ENCODE assay signal across 19 mouse cellular contexts in the genomic region with DNA sequence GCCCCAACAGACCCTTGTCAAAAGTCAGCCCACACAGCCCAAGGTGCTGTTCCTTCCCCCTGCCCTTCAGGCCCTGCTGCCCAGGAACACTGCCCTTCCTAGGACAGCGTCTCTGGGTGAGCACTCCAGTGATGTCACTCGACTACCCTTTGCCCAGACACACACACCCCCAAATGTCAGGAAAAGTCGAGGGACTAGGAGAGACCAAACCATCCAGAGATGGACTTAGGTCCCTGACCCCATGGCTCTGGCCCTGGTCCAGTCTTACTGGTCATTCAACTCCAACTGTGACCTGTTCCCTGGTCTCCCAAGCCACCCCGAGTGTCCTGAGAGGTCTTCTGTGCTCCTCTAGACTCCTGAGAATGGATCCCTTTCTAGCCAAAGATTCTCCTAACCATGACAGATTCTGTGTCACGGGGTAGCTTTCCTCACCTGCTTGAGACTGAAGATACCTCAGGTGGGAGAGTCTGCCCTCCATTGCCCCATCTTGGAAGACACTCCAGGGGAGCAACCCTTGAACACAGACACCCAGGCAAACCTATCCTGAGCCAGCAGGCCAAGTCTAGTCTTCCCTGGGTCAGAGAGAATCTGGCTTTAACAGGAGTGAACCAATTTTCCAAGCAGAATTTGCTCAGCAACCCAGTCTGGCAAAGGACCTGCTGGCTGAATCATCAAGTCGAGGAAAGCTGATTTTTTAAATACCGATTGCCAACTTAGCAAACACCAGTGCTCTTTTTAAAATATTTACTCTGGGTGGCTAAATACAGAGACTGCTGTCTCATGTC. TPM values are rescaled to one million over a fixed set of nuclear protein-coding genes. Genes with fewer than 3 reads are reported as not detected.
DNase-seq lines count a peak whose midpoint lies in the region; ATAC-seq and TF ChIP-seq lines count a peak whose summit lies in the region.
"Had no signal": no experiment of that assay in that cellular context is flagged by ENCODE, and none has a peak within 500 bp of the region (broad histone marks: within the 10 kb centered on the region; RNA-seq: fewer than 3 reads in every experiment).

No protein-coding gene starts in this region.

- in situ Hi-C loops in ES-E14 (cut with MboI; ENCODE audit: low sequenced_read_pairs in 2 of 2, unreplicated experiment in 2 of 2) = no loop called here

- peak; percentile 95 for DNase-seq in kidney, adult 2 months
- peak; percentile 33 for DNase-seq in 3T3-L1 (ENCODE audit: low read depth, low spot score)
- DNase-seq in ES-E14 (ENCODE audit: low read depth, low spot score) = no peak
- DNase-seq in kidney, postnatal 25 days = peak; percentile 86 to 94
- DNase-seq in left cerebral cortex, adult 18-20 months (ENCODE audit: low spot score in 2 of 2) = no peak
- no peak for DNase-seq in spleen, adult 12 weeks (ENCODE audit: low spot score)
- DNase-seq: heart, postnatal 10 days; spleen, adult 18-20 months; thymus, adult 2 months had no signal

- H3K36me3 ChIP-seq in kidney, adult 2 months (ENCODE audit: control insufficient read depth, insufficient read depth, low read length) = no peaks in the 10 kb centered on the region
- H3K36me3 ChIP-seq in kidney, embryonic 15.5 days = no peaks in the 10 kb centered on the region
- H3K36me3 ChIP-seq in ES-E14 (ENCODE audit: control insufficient read depth, insufficient read depth, low read length, poor library complexity, severe bottlenecking) = no peaks in the 10 kb centered on the region; the same call in 1 of the 2 replicates
- H3K36me3 ChIP-seq: lung, embryonic 15.5 days; midbrain, embryonic 15.5 days had no signal

- peaks cover 29% of the 10 kb centered on the region; the same call in 1 of the 2 replicates for H3K4me1 ChIP-seq in kidney, adult 2 months (ENCODE audit: control insufficient read depth, insufficient read depth, low read length)
- H3K4me1 ChIP-seq in kidney, embryonic 15.5 days = peaks cover 5% of the 10 kb centered on the region; the same call in 1 of the 2 replicates
- H3K4me1 ChIP-seq in ES-E14 (ENCODE audit: control insufficient read depth in 2 of 2, insufficient read depth in 2 of 2, low read length in 2 of 2, poor library complexity in 1 of 2) = peaks cover 25 to 51% of the 10 kb centered on the region in 2 experiments
- H3K4me1 ChIP-seq: midbrain, embryonic 15.5 days had no signal

- H3K9me3 ChIP-seq in kidney, embryonic 15.5 days (replicated peaks) = no peaks in the 10 kb centered on the region
- H3K9me3 ChIP-seq in ES-E14 (ENCODE audit: control insufficient read depth, insufficient read depth, low read depth, low read length) = no peaks in the 10 kb centered on the region
- H3K9me3 ChIP-seq: lung, embryonic 15.5 days; midbrain, embryonic 15.5 days had no signal

- 46% methylated on average over 7 of the region's 7 CpGs for WGBS in kidney, adult 2 months
- 82% methylated on average over 7 of the region's 7 CpGs for WGBS in kidney, embryonic 15.5 days

- no peak for ATAC-seq in kidney, embryonic 15.5 days (replicated peaks; ENCODE audit: low FRiP score)
- ATAC-seq: activated CD4-positive, CD25-positive, alpha-beta regulatory T cell, adult 4 months; midbrain, embryonic 15.5 days had no signal

- no peak overlapping the region for H3K9ac ChIP-seq in kidney, embryonic 15.5 days
- peak overlapping the region; percentile 72; the same call in 1 of the 2 replicates for H3K9ac ChIP-seq in ES-E14 (ENCODE audit: insufficient read depth, low read depth, low read length, poor library complexity, severe bottlenecking)
- H3K9ac ChIP-seq: lung, embryonic 15.5 days; midbrain, embryonic 15.5 days had no signal

- H3K27me3 ChIP-seq in kidney, adult 2 months (replicated peaks; ENCODE audit: control insufficient read depth, insufficient read depth, low read length) = no peaks in the 10 kb centered on the region
- no peaks in the 10 kb centered on the region for H3K27me3 ChIP-seq in kidney, embryonic 15.5 days
- H3K27me3 ChIP-seq: lung, embryonic 15.5 days; midbrain, embryonic 15.5 days had no signal

- H3K27ac ChIP-seq in kidney, adult 2 months (ENCODE audit: insufficient read depth, low read depth, low read length) = peak overlapping the region; percentile 91
- H3K27ac ChIP-seq in kidney, embryonic 15.5 days = no peak overlapping the region
- peak overlapping the region; percentile 96 for H3K27ac ChIP-seq in ES-E14 (ENCODE audit: insufficient read depth, low read depth, low read length, poor library complexity, severe bottlenecking)
- H3K27ac ChIP-seq: lung, embryonic 15.5 days; midbrain, embryonic 15.5 days had no signal

- no peak for TF ChIP-seq CTCF in kidney, adult 2 months (conservative IDR thresholded peaks at IDR 0.05; ENCODE audit: insufficient read depth, insufficient read length, low read depth, low read length)

- no peak for TF ChIP-seq POLR2A in kidney, adult 2 months (IDR thresholded peaks at IDR 0.05; ENCODE audit: low read depth, low read length)

- H3K4me3 ChIP-seq in kidney, adult 2 months (ENCODE audit: insufficient read depth, low read depth, low read length) = no peak overlapping the region
- H3K4me3 ChIP-seq in kidney, embryonic 15.5 days (replicated peaks) = no peak overlapping the region
- H3K4me3 ChIP-seq in ES-E14 (ENCODE audit: insufficient read depth in 1 of 2, low read depth in 1 of 2, low read length in 2 of 2, poor library complexity in 1 of 2, severe bottlenecking in 1 of 2) = no peak overlapping the region
- H3K4me3 ChIP-seq: lung, embryonic 15.5 days; midbrain, embryonic 15.5 days had no signal

- no peak overlapping the region for H3K4me2 ChIP-seq in kidney, embryonic 15.5 days
- H3K4me2 ChIP-seq: lung, embryonic 15.5 days; midbrain, embryonic 15.5 days had no signal

TF ChIP-seq in ES-E14, 5 proteins besides CTCF, POLR2A, EP300 and RAD21:
- TF ChIP-seq MAFK (IDR thresholded peaks at IDR 0.05; ENCODE audit: insufficient read depth, low read depth, low read length) (no peak), HCFC1 (IDR thresholded peaks at IDR 0.05; ENCODE audit: borderline replicate concordance, insufficient read depth, low read length) (no peak), ZNF384 (IDR thresholded peaks at IDR 0.05; ENCODE audit: low read depth, low read length) (no peak), ZC3H11A (IDR thresholded peaks at IDR 0.05; ENCODE audit: borderline replicate concordance, low read depth, low read length) (no peak)

RNA-seq across cellular contexts. Expression of a gene that starts 2.6 kb away (rescaled TPM):
- polyA plus RNA-seq in kidney, adult 2 months (2012; rRNA removed) = 16.3 and 28.4 TPM in 2 replicates
- polyA plus RNA-seq in kidney, embryonic 15.5 days (2015; fragmentation: Nextera tagmentation; extraction: Ambion mirVana) = 1.1 TPM in 1 of 2 replicates, not detected in the other
- total RNA-seq in ES-E14 (2012; rRNA removed) = 97.8 and 145 TPM in 2 replicates
- not detected for total RNA-seq in left cerebral cortex, adult 18-20 months (2021)
- total RNA-seq: CH12.LX; common myeloid progenitor, adult 5-6 weeks; gastrocnemius, adult 8-10 months; heart, postnatal 10 days; left cerebral cortex, postnatal 14 days; neutrophil, adult 5-6 weeks had no signal
- polyA plus RNA-seq: activated CD4-positive, CD25-positive, alpha-beta regulatory T cell, adult 4 months; intestine, embryonic 14.5 days; lung, embryonic 15.5 days; midbrain, embryonic 15.5 days had no signal

RNA-seq across cellular contexts. Expression of a gene that starts 16.7 kb away (rescaled TPM):
- 17.6 and 19.1 TPM in 2 replicates for polyA plus RNA-seq in kidney, adult 2 months (2012; rRNA removed)
- polyA plus RNA-seq in kidney, embryonic 15.5 days (2015; fragmentation: Nextera tagmentation; extraction: Ambion mirVana) = 8.6 and 11.2 TPM in 2 replicates
- total RNA-seq in ES-E14 (2012; rRNA removed) = 2.4 and 3.9 TPM in 2 replicates
- 1 to 10 TPM; 5.4 to 5.8 TPM for total RNA-seq in left cerebral cortex, adult 18-20 months (2021)
- total RNA-seq: common myeloid progenitor, adult 5-6 weeks; neutrophil, adult 5-6 weeks had no signal
- polyA plus RNA-seq: activated CD4-positive, CD25-positive, alpha-beta regulatory T cell, adult 4 months had no signal

RNA-seq across cellular contexts. Expression of a gene that starts 17.4 kb away (rescaled TPM):
- polyA plus RNA-seq in kidney, adult 2 months (2012; rRNA removed) = 16.2 and 19.4 TPM in 2 replicates
- polyA plus RNA-seq in kidney, embryonic 15.5 days (2015; fragmentation: Nextera tagmentation; extraction: Ambion mirVana) = 16.0 and 17.8 TPM in 2 replicates
- 17.4 and 41.2 TPM in 2 replicates for total RNA-seq in ES-E14 (2012; rRNA removed)
- 1 to 10 TPM; 4.0 to 4.3 TPM for total RNA-seq in left cerebral cortex, adult 18-20 months (2021)
- total RNA-seq: CH12.LX; common myeloid progenitor, adult 5-6 weeks; neutrophil, adult 5-6 weeks had no signal
- polyA plus RNA-seq: activated CD4-positive, CD25-positive, alpha-beta regulatory T cell, adult 4 months had no signal

RNA-seq across cellular contexts. Expression of a gene that starts 47.3 kb away (rescaled TPM):
- polyA plus RNA-seq in kidney, adult 2 months (2012; rRNA removed) = 236 and 242 TPM in 2 replicates
- 102 and 105 TPM in 2 replicates for polyA plus RNA-seq in kidney, embryonic 15.5 days (2015; fragmentation: Nextera tagmentation; extraction: Ambion mirVana)
- 199 and 211 TPM in 2 replicates for total RNA-seq in ES-E14 (2012; rRNA removed)
- 100 to 1,000 TPM; 270 to 302 TPM for total RNA-seq in left cerebral cortex, adult 18-20 months (2021)

RNA-seq across cellular contexts. Expression of a gene that starts 47.6 kb away (rescaled TPM):
- 3.6 TPM in 2 replicates for polyA plus RNA-seq in kidney, adult 2 months (2012; rRNA removed)
- 10.5 and 11.0 TPM in 2 replicates for polyA plus RNA-seq in kidney, embryonic 15.5 days (2015; fragmentation: Nextera tagmentation; extraction: Ambion mirVana)
- 10.8 and 14.8 TPM in 2 replicates for total RNA-seq in ES-E14 (2012; rRNA removed)
- 10 to 100 TPM in 1 of 2 experiments, 1 to 10 TPM in 1; 10.0 to 11.9 TPM for total RNA-seq in left cerebral cortex, adult 18-20 months (2021)

Comparison
In these comparisons a context has a peak if more than half of its experiments do, and no peak if none do; other contexts are left out.
1. DNase-seq: peak in kidney, adult 2 months (single experiment), 3T3-L1 (single experiment) and kidney, postnatal 25 days (2 of 2); none in ES-E14 (single experiment), left cerebral cortex, adult 18-20 months (0 of 2) and spleen, adult 12 weeks (single experiment).
2. RNA of a gene that starts 2.6 kb away (total RNA-seq): 97.8 to 145 TPM in ES-E14; not detected in left cerebral cortex, adult 18-20 months; every median in the first group is over 10 times any median in the second.